Mouse (Mus musculus): ENCODE measurements at regions not wholly inside any gene's neighbourhood (a gene's known extent, or its start where the extent isn't known, plus 50 kb on each side); places are given as distances from the start of the nearest gene placed in this dataset.
"Not testable (repeated sequence)": the region's sequence is repeated elsewhere in the genome, so short reads cannot be mapped to it uniquely, and the experiment has no call there.

- DNase-seq (ENCODE audit: low read depth), result no peak
These were observed 55.3 kb downstream of the Adra2a start for GRCm38 (mm10) chr19:54099292-54099691.

- no peak for DNase-seq (ENCODE audit: low read depth)
These were observed 55.8 kb downstream of the Adra2a start for GRCm38 (mm10) chr19:54099769-54100168.

GRCm38 (mm10) chr19:54106571-54106970 lies 62.6 kb downstream of the Adra2a start:
- DNase-seq (ENCODE audit: low read depth), result no peak

- peak; percentile 8 for DNase-seq (ENCODE audit: low read depth)
These were observed 63.3 kb downstream of the Adra2a start for GRCm38 (mm10) chr19:54107103-54107821.

- no peak for DNase-seq (ENCODE audit: low read depth)
These were observed 66.1 kb downstream of the Adra2a start for GRCm38 (mm10) chr19:54110080-54110479.

GRCm38 (mm10) chr19:54112691-54113090 lies 68.7 kb downstream of the Adra2a start:
- DNase-seq (ENCODE audit: low read depth), result no peak

GRCm38 (mm10) chr19:54113421-54113820 lies 69.5 kb downstream of the Adra2a start:
- DNase-seq (ENCODE audit: low read depth), result no peak

- peak; percentile 42 for DNase-seq (ENCODE audit: low read depth)
These were observed 70.8 kb downstream of the Adra2a start for GRCm38 (mm10) chr19:54114588-54115317.

GRCm38 (mm10) chr19:54115335-54115734 lies 71.4 kb downstream of the Adra2a start:
- no peak for DNase-seq (ENCODE audit: low read depth)

- DNase-seq (ENCODE audit: low read depth), result no peak
These were observed 72.9 kb downstream of the Adra2a start for GRCm38 (mm10) chr19:54116829-54117228.

GRCm38 (mm10) chr19:54117676-54118075 lies 73.7 kb downstream of the Adra2a start:
- DNase-seq (ENCODE audit: low read depth), result no peak

GRCm38 (mm10) chr19:54123586-54123985 lies 79.6 kb downstream of the Adra2a start:
- DNase-seq (ENCODE audit: low read depth), result no peak

GRCm38 (mm10) chr19:54151766-54152165 lies 107.8 kb downstream of the Adra2a start:
- DNase-seq (ENCODE audit: low read depth), result not testable (repeated sequence)

- DNase-seq (ENCODE audit: low read depth), result no peak
These were observed 110.4 kb downstream of the Adra2a start for GRCm38 (mm10) chr19:54154400-54154799.

GRCm38 (mm10) chr19:54170361-54170760 lies 126.4 kb downstream of the Adra2a start:
- peak; percentile 70 for DNase-seq (ENCODE audit: low read depth)

GRCm38 (mm10) chr19:54174090-54175055 lies 130.4 kb downstream of the Adra2a start:
- no peak for DNase-seq (ENCODE audit: low read depth)

- peak; percentile 79 for DNase-seq (ENCODE audit: low read depth)
These were observed 131.8 kb downstream of the Adra2a start for GRCm38 (mm10) chr19:54175766-54176165.

GRCm38 (mm10) chr19:54177491-54177890 lies 133.5 kb downstream of the Adra2a start:
- DNase-seq (ENCODE audit: low read depth), result no peak

- DNase-seq (ENCODE audit: low read depth), result no peak
These were observed 156.5 kb downstream of the Adra2a start for GRCm38 (mm10) chr19:54200407-54200806.

- DNase-seq (ENCODE audit: low read depth), result no peak
These were observed 158.5 kb downstream of the Adra2a start for GRCm38 (mm10) chr19:54202456-54202855.

GRCm38 (mm10) chr19:54206819-54207218 lies 162.9 kb downstream of the Adra2a start:
- no peak for DNase-seq (ENCODE audit: low read depth)

GRCm38 (mm10) chr19:54212169-54212568 lies 168.2 kb downstream of the Adra2a start:
- DNase-seq (ENCODE audit: low read depth), result no peak
